Mouse (Mus musculus) limb, embryonic 14.5 days (tissue): ENCODE measurements around the gene Tmem229b. TPM values are rescaled to one million over a fixed set of nuclear protein-coding genes. Genes with fewer than 3 reads are reported as not detected.
A peak's percentile ranks its signal among the peaks of the same experiment; 100 is the strongest.

Source experiments
- ATAC-seq: fragments of 200-750 bp; cut with Nextera tagmentation; 2 replicates; pipeline ENCODE4 v1.8.0; 2017; ENCODE audit warnings: low read depth, moderate number of reproducible peaks, moderate TSS enrichment; ENCODE audit not compliant: low FRiP score
- DNase-seq: peaks from one replicate; pipeline ENCODE4 v3.0.0-alpha.2; 2015; ENCODE audit warnings: low spot score
- H3K27ac ChIP-seq: fragments of 300-500 bp; sonication (generic); replicated peaks from 2 replicates; pipeline ENCODE4 v1.5.1; 2014; ENCODE audit warnings: low read depth, mild to moderate bottlenecking, low read length, moderate library complexity, mixed read lengths
- H3K27me3 ChIP-seq: fragments of 300-500 bp; sonication (generic); 2 replicates; pipeline ENCODE4 v1.6.1; 2014; ENCODE audit warnings: low read length, mixed read lengths; ENCODE audit not compliant: control insufficient read depth, insufficient read depth
- H3K36me3 ChIP-seq: fragments of 300-500 bp; sonication (generic); 2 replicates; pipeline ENCODE4 v1.6.1; 2014; ENCODE audit warnings: mild to moderate bottlenecking, low read length, moderate library complexity, mixed read lengths; ENCODE audit not compliant: control insufficient read depth, insufficient read depth
- H3K4me1 ChIP-seq: fragments of 300-500 bp; sonication (generic); 2 replicates; pipeline ENCODE4 v1.6.1; 2014; ENCODE audit warnings: antibody characterized with exemption, low read length, mixed read lengths; ENCODE audit not compliant: control insufficient read depth, insufficient read depth
- H3K4me2 ChIP-seq: fragments of 300-500 bp; sonication (generic); replicated peaks from 2 replicates; pipeline ENCODE4 v1.6.1; 2014; ENCODE audit warnings: low read depth, mild to moderate bottlenecking, low read length, moderate library complexity; ENCODE audit not compliant: severe bottlenecking
- H3K4me3 ChIP-seq: fragments of 300-500 bp; sonication (generic); replicated peaks from 2 replicates; pipeline ENCODE4 v1.5.1; 2014; ENCODE audit warnings: low read length
- H3K9ac ChIP-seq: fragments of 300-500 bp; sonication (generic); 2 replicates; pipeline ENCODE4 v1.6.1; 2014; ENCODE audit warnings: mild to moderate bottlenecking, low read depth, low read length, moderate library complexity; ENCODE audit not compliant: severe bottlenecking
- H3K9me3 ChIP-seq: fragments of 300-500 bp; sonication (generic); 2 replicates; pipeline ENCODE4 v1.6.1; 2016; ENCODE audit warnings: low read length; ENCODE audit not compliant: control insufficient read depth
- POLR2A ChIP-seq: fragments of 200-500 bp; IDR thresholded peaks from 2 replicates; pipeline ENCODE4 v1.8.0; 2012; ENCODE audit warnings: inconsistent platforms, mild to moderate bottlenecking, moderate library complexity, borderline replicate concordance; ENCODE audit not compliant: insufficient read depth, insufficient read length; ENCODE audit errors: extremely low read depth
- WGBS: fragments of 180-500 bp; shearing (Covaris S2); extraction: QIAGEN DNeasy Blood & Tissue Kit; methylation state at CpG from one replicate; pipeline ENCODE4 v1.1.7; 2014; 5-methylcytosine and 5-hydroxymethylcytosine counted together
- polyA plus RNA-seq, 2 experiments: library from polyadenylated mRNA; depleted of rRNA in 1 of 2; stranded (reverse) in 1 of 2; unstranded in 1 of 2; fragments of >200 nt; fragmentation: Nextera tagmentation in 1 of 2; extraction: Ambion mirVana in 1 of 2; gene quantifications; 2 replicates each; pipeline versions ENCODE4 v1.2.1 to v1.2.3; 2012 to 2014

The Tmem229b gene
- polyA plus RNA-seq, 2 experiments, result 7.3 to 7.4 TPM

DNA sequence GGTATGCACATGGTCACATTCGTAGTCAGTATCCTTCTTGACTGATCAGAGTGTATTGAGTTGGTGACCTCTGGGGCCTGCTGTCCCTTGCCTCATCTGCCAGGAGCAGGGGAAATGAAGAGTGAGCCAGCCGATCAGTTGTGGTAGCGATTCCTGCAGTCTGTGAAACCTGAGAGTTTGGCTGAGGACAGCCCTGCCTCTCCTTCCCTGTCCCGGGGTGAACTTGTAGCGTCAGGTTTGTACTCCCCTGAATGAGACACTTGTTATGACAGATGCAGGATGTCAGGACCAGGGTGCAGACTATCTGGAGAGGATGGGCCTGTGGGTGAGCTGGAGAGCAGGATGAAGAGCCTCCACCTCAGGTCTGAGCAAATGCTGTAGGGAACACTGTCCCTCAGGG lies 59.8 kb downstream of the Tmem229b start:
- ATAC-seq, result no peak
- H3K4me2 ChIP-seq, result no peak overlapping the region
- H3K27me3 ChIP-seq, result no peaks in the 10 kb centered on the region
- H3K4me1 ChIP-seq, result no peaks in the 10 kb centered on the region
- H3K27ac ChIP-seq, result no peak overlapping the region
- no peaks in the 10 kb centered on the region for H3K9me3 ChIP-seq
- H3K9ac ChIP-seq, result no peak overlapping the region
- DNase-seq, result no peak
- no peaks in the 10 kb centered on the region for H3K36me3 ChIP-seq
- WGBS, result 57% methylated on average over 5 of the region's 5 CpGs
- TF ChIP-seq POLR2A, result no peak
- H3K4me3 ChIP-seq, result no peak overlapping the region

DNA sequence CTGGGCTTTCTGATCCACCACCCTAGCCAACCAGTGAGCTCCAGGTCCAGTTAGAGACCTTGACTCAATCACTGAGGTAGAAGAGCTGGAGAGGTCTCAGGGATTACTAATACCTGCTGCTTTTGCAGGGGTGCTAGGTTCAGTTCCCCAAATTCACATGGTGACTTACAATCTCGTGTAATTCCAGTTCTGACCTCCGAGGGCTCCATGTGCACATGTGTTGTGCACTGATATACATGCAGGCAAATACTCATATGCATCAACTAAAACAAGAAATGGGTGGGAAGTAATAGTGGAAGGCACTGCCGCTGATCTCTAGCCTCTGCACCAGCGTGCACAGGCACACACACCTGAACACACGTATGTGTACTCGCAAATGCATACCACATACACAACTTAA lies 60.3 kb downstream of the Tmem229b start:
- H3K9me3 ChIP-seq, result no peaks in the 10 kb centered on the region
- no peak overlapping the region for H3K27ac ChIP-seq
- no peak overlapping the region for H3K9ac ChIP-seq
- peak; percentile 17 for DNase-seq
- ATAC-seq, result no peak
- WGBS, result 79% methylated on average over 6 of the region's 6 CpGs
- no peak overlapping the region for H3K4me2 ChIP-seq
- H3K4me1 ChIP-seq, result no peaks in the 10 kb centered on the region
- no peak overlapping the region for H3K4me3 ChIP-seq
- no peak for TF ChIP-seq POLR2A
- H3K27me3 ChIP-seq, result no peaks in the 10 kb centered on the region
- no peaks in the 10 kb centered on the region for H3K36me3 ChIP-seq

DNA sequence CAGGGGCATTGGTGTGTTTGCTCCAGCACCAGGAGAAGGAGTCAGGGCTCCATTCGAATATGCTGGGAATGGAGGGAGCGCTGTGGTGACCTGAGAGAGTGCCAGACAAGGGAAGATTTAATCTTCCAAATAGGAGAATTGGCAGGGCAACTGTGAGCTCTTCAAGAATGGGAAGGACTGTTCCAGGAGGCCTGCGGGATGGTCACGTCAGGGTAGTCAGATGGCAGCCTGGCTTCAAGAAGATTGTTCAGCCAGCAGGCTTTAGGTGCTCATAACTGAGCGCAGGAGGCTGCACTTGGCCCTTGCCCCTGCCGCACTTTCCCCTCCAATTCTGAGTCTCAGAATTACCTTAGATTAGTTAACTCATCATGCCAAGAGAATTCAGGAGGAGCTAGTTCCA lies 64.5 kb downstream of the Tmem229b start:
- H3K4me2 ChIP-seq, result no peak overlapping the region
- H3K4me3 ChIP-seq, result no peak overlapping the region
- 87% methylated on average over 6 of the region's 6 CpGs for WGBS
- H3K27ac ChIP-seq, result no peak overlapping the region
- DNase-seq, result no peak
- H3K9me3 ChIP-seq, result no peaks in the 10 kb centered on the region
- H3K27me3 ChIP-seq, result no peaks in the 10 kb centered on the region
- no peaks in the 10 kb centered on the region for H3K36me3 ChIP-seq
- no peak for ATAC-seq
- no peak overlapping the region for H3K9ac ChIP-seq
- TF ChIP-seq POLR2A, result no peak
- H3K4me1 ChIP-seq, result no peaks in the 10 kb centered on the region

DNA sequence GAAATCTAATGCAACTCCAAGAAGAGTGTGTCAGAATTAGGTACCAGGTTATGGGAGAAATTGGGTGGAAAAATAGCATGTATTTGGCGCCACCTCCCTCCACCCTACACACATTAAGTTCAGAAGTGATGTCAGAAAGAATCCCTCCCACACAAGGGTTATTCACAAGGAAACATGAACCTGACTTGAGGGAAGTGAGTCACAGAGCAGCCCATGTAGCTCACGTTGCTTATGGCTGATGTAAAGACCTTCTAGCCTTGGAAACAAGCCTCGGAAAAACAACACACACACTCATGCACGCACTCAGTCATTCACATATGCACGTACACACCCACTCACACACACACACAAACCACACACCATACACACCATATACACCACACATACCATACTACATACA lies 67.3 kb downstream of the Tmem229b start:
- 80% methylated on average over 5 of the region's 5 CpGs for WGBS
- no peak overlapping the region for H3K4me2 ChIP-seq
- H3K27me3 ChIP-seq, result no peaks in the 10 kb centered on the region
- H3K27ac ChIP-seq, result no peak overlapping the region
- no peaks in the 10 kb centered on the region for H3K9me3 ChIP-seq
- no peak overlapping the region for H3K4me3 ChIP-seq
- H3K9ac ChIP-seq, result no peak overlapping the region
- no peak for TF ChIP-seq POLR2A
- ATAC-seq (no peak), DNase-seq (no peak)
- no peaks in the 10 kb centered on the region for H3K4me1 ChIP-seq
- H3K36me3 ChIP-seq, result no peaks in the 10 kb centered on the region

DNA sequence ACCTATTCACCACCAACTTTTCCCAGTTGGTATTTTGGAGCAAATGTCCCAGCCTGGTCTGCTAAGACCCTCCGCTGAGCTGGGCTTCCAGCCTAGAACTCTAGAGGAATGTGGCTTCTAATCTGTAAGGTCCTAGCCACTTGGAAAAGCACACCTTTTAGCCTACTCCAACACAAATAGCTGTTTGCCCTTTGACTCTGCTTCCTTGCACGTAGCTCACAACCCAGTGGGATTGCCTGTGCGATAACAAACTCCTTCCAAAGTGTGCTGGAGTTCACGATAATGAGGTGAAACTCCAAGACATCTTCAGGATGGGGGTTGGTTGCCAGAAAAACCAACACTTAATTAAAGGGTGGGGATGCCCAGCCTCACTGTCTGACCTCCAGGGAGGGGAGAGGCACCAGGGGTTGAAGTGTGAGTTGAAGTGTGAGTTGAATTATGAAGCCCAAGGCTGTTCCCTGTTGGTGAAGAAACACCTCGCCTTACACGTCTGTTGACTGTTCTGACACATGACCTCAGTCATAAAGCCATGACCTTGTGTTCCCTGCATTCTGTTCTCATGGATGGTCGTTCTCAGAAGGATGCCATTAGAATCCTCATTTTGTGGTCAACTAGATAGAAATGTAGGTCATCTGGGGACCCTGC lies 67.9 kb downstream of the Tmem229b start:
- Histone ChIP-seq H3K4me2 (no peak overlapping the region), H3K27me3 (no peaks in the 10 kb centered on the region), H3K9me3 (no peaks in the 10 kb centered on the region), H3K4me1 (no peaks in the 10 kb centered on the region), H3K4me3 (no peak overlapping the region), H3K27ac (no peak overlapping the region), H3K9ac (no peak overlapping the region), H3K36me3 (no peaks in the 10 kb centered on the region)
- DNase-seq (no peak), ATAC-seq (no peak)
- no peak for TF ChIP-seq POLR2A
- WGBS, result 57% methylated on average over 7 of the region's 7 CpGs

DNA sequence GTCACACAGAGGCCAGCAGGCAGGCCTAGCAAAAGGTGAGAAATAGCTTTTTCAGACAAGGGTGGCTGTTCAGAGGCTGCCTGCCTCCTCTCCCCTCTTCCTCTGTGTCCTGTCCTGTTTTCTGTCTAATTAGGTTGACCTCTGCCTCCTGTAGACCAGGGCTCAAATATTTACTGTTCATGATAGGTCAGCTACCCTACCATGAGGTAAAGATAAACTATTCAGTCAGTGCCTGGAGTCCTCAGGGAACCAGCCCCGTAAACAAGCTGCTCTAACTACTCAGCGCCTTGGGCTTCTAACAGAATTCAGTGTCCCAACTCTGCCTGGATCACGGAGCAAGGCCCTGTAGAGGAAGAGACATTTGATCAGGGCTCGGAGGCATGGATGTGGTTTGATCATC lies 70.9 kb downstream of the Tmem229b start:
- TF ChIP-seq POLR2A, result no peak
- no peaks in the 10 kb centered on the region for H3K27me3 ChIP-seq

More for the DNA sequence above, 70.9 kb downstream of the Tmem229b start:
- Histone ChIP-seq H3K4me1 (no peaks in the 10 kb centered on the region), H3K4me3 (no peak overlapping the region), H3K4me2 (no peak overlapping the region), H3K9me3 (no peaks in the 10 kb centered on the region), H3K9ac (no peak overlapping the region), H3K27ac (no peak overlapping the region), H3K36me3 (no peaks in the 10 kb centered on the region)
- ATAC-seq, result no peak
- no peak for DNase-seq
- WGBS, result 43% methylated on average over 4 of the region's 4 CpGs
